Mouse (Mus musculus): ENCODE measurements around the gene Surf1. TPM values are rescaled to one million over a fixed set of nuclear protein-coding genes. Genes with fewer than 3 reads are reported as not detected.

Gene Surf1
- total RNA-seq, 2 experiments from 2014 or later: 52.0 to 54.5 TPM

- intact Hi-C loops (cut with DNase I): loop anchor here (1.0 to 10.0 kb wide), 3 partner anchors 82 to 304 kb away; no protein-coding TSS in a partner anchor
- peak; percentile 46 to 64 for DNase-seq
These were observed 14.1 kb upstream of the Surf1 start for GRCm38 (mm10) chr2:26930390-26930789.

- DNase-seq: no peak
- intact Hi-C loops (cut with DNase I): no loop called here
These were observed 11.6 kb upstream of the Surf1 start for GRCm38 (mm10) chr2:26927745-26928476.

GRCm38 (mm10) chr2:26921784-26922183 is 5.5 kb upstream of the Surf1 start:
- intact Hi-C loops (cut with DNase I): no loop called here
- DNase-seq: no peak

GRCm38 (mm10) chr2:26920190-26920855 is 4.0 kb upstream of the Surf1 start:
- no peak for DNase-seq
- intact Hi-C loops (cut with DNase I): no loop called here

GRCm38 (mm10) chr2:26919684-26920083 is 3.4 kb upstream of the Surf1 start:
- DNase-seq: no peak
- intact Hi-C loops (cut with DNase I): loop anchor here (10.0 kb wide), 1 partner anchor 1665 kb away; the partner anchor contains the start of gene Gtf3c5

- intact Hi-C loops (cut with DNase I): loop anchor here (2.0 to 10.0 kb wide), 2 partner anchors 16 to 1668 kb away; partner anchors contain the start of genes Gtf3c5 and Surf4
- no peak for DNase-seq
These were observed 408 bp upstream of the Surf1 start for GRCm38 (mm10) chr2:26916738-26917137.

- intact Hi-C loops (cut with DNase I): loop anchor here (10.0 kb wide), 1 partner anchor 1670 kb away; the partner anchor contains the start of gene Gtf3c5
These were observed 2.0 kb downstream of the Surf1 start for GRCm38 (mm10) chr2:26914148-26914941.

GRCm38 (mm10) chr2:26913416-26914147 is 2.7 kb downstream of the Surf1 start:
- DNase-seq: peak in 1 of 2 experiments; percentile 1
- intact Hi-C loops (cut with DNase I): loop anchor here (10.0 kb wide), 1 partner anchor 1671 kb away; the partner anchor contains the start of gene Gtf3c5

More at GRCm38 (mm10) chr2:26914148-26914941, 2.0 kb downstream of the Surf1 start:
- no peak for DNase-seq

GRCm38 (mm10) chr2:26912253-26912770 is 4.0 kb downstream of the Surf1 start:
- intact Hi-C loops (cut with DNase I): loop anchor here (10.0 kb wide), 1 partner anchor 1672 kb away; the partner anchor contains the start of gene Gtf3c5
- peak in 1 of 2 experiments; percentile 1 for DNase-seq

GRCm38 (mm10) chr2:26910994-26911765 is 5.2 kb downstream of the Surf1 start:
- DNase-seq: no peak
- intact Hi-C loops (cut with DNase I): loop anchor here (10.0 kb wide), 1 partner anchor 1674 kb away; the partner anchor contains the start of gene Gtf3c5

- intact Hi-C loops (cut with DNase I): loop anchor here (10.0 kb wide), 1 partner anchor 1674 kb away; the partner anchor contains the start of gene Gtf3c5
- peak; percentile 100 for DNase-seq
These were observed 6.0 kb downstream of the Surf1 start, which contains the start of the genes Med22 and Rpl7a for GRCm38 (mm10) chr2:26910124-26910993. TSS of gene Med22 (minus strand) at chr2:26910677. TSS of gene Rpl7a (plus strand) at chr2:26910764.

- intact Hi-C loops (cut with DNase I): loop anchor here (10.0 kb wide), 1 partner anchor 535 kb away; the partner anchor contains the start of gene Brd3os
- no peak for DNase-seq
These were observed 6.9 kb downstream of the Surf1 start for GRCm38 (mm10) chr2:26909387-26909784.

GRCm38 (mm10) chr2:26908710-26909386 is 7.5 kb downstream of the Surf1 start:
- intact Hi-C loops (cut with DNase I): loop anchor here (10.0 kb wide), 1 partner anchor 536 kb away; the partner anchor contains the start of gene Brd3os
- no peak for DNase-seq

GRCm38 (mm10) chr2:26907109-26907508 is 9.2 kb downstream of the Surf1 start:
- intact Hi-C loops (cut with DNase I): loop anchor here (10.0 kb wide), 1 partner anchor 538 kb away; the partner anchor contains the start of gene Brd3os
- DNase-seq: no peak

- intact Hi-C loops (cut with DNase I): loop anchor here (10.0 kb wide), 1 partner anchor 538 kb away; the partner anchor contains the start of gene Brd3os
- no peak for DNase-seq
These were observed 9.9 kb downstream of the Surf1 start for GRCm38 (mm10) chr2:26906431-26906830.

GRCm38 (mm10) chr2:26905936-26906335 is 10.4 kb downstream of the Surf1 start:
- intact Hi-C loops (cut with DNase I): loop anchor here (10.0 kb wide), 1 partner anchor 539 kb away; the partner anchor contains the start of gene Brd3os
- no peak for DNase-seq
